Mouse (Mus musculus) hindbrain, embryonic 12.5 days (tissue): ENCODE data around the gene Eps8. TPM values are rescaled to one million over a fixed set of nuclear protein-coding genes. Genes with fewer than 3 reads are reported as not detected.

Source experiments
- ATAC-seq: fragments of 200-750 bp; cut with Nextera tagmentation; 2 replicates; pipeline ENCODE4 v1.8.0; 2017; ENCODE audit warnings: moderate TSS enrichment; ENCODE audit not compliant: low FRiP score
- H3K27ac ChIP-seq: fragments of 300-500 bp; sonication (generic); 2 replicates; pipeline ENCODE4 v1.5.1; 2016; ENCODE audit warnings: mild to moderate bottlenecking
- H3K27me3 ChIP-seq: fragments of 300-500 bp; sonication (generic); 2 replicates; pipeline ENCODE4 v1.6.1; 2016; ENCODE audit warnings: mild to moderate bottlenecking
- H3K36me3 ChIP-seq: fragments of 300-500 bp; sonication (generic); 2 replicates; pipeline ENCODE4 v1.6.1; 2016; ENCODE audit warnings: mild to moderate bottlenecking
- H3K4me1 ChIP-seq: fragments of 300-500 bp; sonication (generic); 2 replicates; pipeline ENCODE4 v1.6.1; 2016
- H3K4me2 ChIP-seq: fragments of 300-500 bp; sonication (generic); replicated peaks from 2 replicates; pipeline ENCODE4 v1.6.1; 2016; ENCODE audit warnings: mild to moderate bottlenecking
- H3K4me3 ChIP-seq: fragments of 300-500 bp; sonication (generic); 2 replicates; pipeline ENCODE4 v1.5.1; 2016; ENCODE audit warnings: mild to moderate bottlenecking
- H3K9ac ChIP-seq: fragments of 300-500 bp; sonication (generic); 2 replicates; pipeline ENCODE4 v1.6.1; 2016; ENCODE audit warnings: mild to moderate bottlenecking, moderate library complexity
- H3K9me3 ChIP-seq: fragments of 300-500 bp; sonication (generic); replicated peaks from 2 replicates; pipeline ENCODE4 v1.6.1; 2016; ENCODE audit warnings: mild to moderate bottlenecking
- WGBS: fragments of 180-500 bp; shearing (Covaris S2); methylation state at CpG from one replicate; pipeline ENCODE4 v1.1.7; 2016; 5-methylcytosine and 5-hydroxymethylcytosine counted together
- polyA plus RNA-seq: library from polyadenylated mRNA; unstranded; fragments of >200 nt; fragmentation: Nextera tagmentation; extraction: Ambion mirVana; gene quantifications from 2 replicates; pipeline ENCODE4 v1.2.1, GENCODE M21; 2016

The Eps8 gene
- polyA plus RNA-seq, 1 experiment from 2014 or later: 13.6 TPM

GRCm38 (mm10) chr6:137658426-137659088 is 3.9 kb upstream of the Eps8 start:
- 74% methylated on average over 12 of the region's 12 CpGs for WGBS
- no peaks in the 10 kb centered on the region for H3K27me3 ChIP-seq
- H3K9me3 ChIP-seq: 0 out of 2 replicates have a peak, but pooled peaks cover 3% of the 10 kb centered on the region

GRCm38 (mm10) chr6:137657203-137657602 is 2.5 kb upstream of the Eps8 start:
- no peaks in the 10 kb centered on the region for H3K4me1 ChIP-seq
- no peak overlapping the region for H3K9ac ChIP-seq
- 73% methylated on average over 6 of the region's 6 CpGs for WGBS
- no peak overlapping the region for H3K27ac ChIP-seq
- H3K36me3 ChIP-seq: no peaks in the 10 kb centered on the region
- no peaks in the 10 kb centered on the region for H3K27me3 ChIP-seq
- ATAC-seq: no peak
- H3K4me2 ChIP-seq: no peak overlapping the region
- H3K9me3 ChIP-seq: 0 out of 2 replicates have a peak, but pooled peaks cover 3% of the 10 kb centered on the region
- H3K4me3 ChIP-seq: no peak overlapping the region

More at GRCm38 (mm10) chr6:137658426-137659088, 3.9 kb upstream of the Eps8 start:
- ATAC-seq: no peak
- Histone ChIP-seq H3K4me1 (no peaks in the 10 kb centered on the region), H3K4me2 (no peak overlapping the region), H3K9ac (no peak overlapping the region), H3K27ac (no peak overlapping the region), H3K4me3 (no peak overlapping the region), H3K36me3 (no peaks in the 10 kb centered on the region)

DNA sequence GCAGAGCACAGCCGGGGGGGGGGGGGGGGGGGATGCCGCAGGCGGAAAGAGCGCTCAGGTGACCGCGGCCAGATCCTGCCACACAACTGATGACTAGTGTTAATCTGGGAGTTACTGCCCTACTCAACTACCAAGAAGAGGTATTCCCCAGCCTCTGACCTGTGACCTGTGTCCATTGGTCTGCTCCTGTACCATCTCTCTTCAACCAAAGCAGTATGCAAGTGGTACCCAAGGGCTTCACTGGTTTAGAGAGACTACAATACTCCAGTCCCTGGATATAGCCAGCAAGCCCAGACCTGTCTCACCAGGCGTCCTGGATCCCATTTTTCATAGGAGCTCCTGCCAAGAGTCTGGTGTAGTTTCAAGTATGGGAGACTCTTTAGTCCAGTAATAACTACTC is 5.1 kb downstream of the Eps8 start:
- peak overlapping the region; percentile 91 for H3K4me2 ChIP-seq
- no peak; the same call in none of the 2 replicates for ATAC-seq
- H3K9ac ChIP-seq: peak overlapping the region; percentile 74; the same call in 1 of the 2 replicates

DNA sequence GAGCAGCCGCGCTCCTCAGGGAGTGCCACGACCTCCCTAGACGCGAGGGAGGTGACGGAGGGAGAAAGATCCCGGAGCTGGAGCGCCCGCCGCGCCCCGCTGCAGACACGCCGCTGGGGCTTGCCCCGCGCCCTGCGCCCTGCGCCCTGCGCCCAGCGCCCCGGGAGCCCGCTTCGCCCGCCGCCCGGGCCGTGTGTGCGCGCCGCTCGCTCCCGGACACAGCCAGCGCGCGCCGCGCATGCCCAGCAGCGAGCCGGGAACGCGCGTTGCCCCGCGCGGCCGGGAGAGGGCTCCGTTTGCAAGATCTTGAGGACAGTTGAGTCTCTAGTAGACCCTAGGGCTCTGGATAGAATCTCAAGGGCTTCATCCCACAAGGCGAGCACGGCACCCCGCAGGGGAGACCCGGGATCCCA is 5.6 kb downstream of the Eps8 start:
- Histone ChIP-seq H3K27me3 (peaks cover 9% of the 10 kb centered on the region; the same call in 1 of the 2 replicates), H3K36me3 (no peaks in the 10 kb centered on the region), H3K4me2 (peak overlapping the region; percentile 91), H3K27ac (no peak overlapping the region), H3K9ac (peak overlapping the region; percentile 74), H3K9me3 (no peaks in the 10 kb centered on the region), H3K4me3 (peak overlapping the region; percentile 80), H3K4me1 (peaks cover 11% of the 10 kb centered on the region)
- ATAC-seq: peak; percentile 90
- WGBS: under 1% methylated on average over 51 of the region's 51 CpGs

More for the DNA sequence above, 5.1 kb downstream of the Eps8 start:
- Histone ChIP-seq H3K9me3 (no peaks in the 10 kb centered on the region), H3K36me3 (no peaks in the 10 kb centered on the region), H3K27ac (no peak overlapping the region), H3K27me3 (peaks cover 9% of the 10 kb centered on the region; the same call in 1 of the 2 replicates), H3K4me1 (peaks cover 11% of the 10 kb centered on the region), H3K4me3 (peak overlapping the region; percentile 80)
- 23% methylated on average over 7 of the region's 7 CpGs for WGBS

GRCm38 (mm10) chr6:137648110-137649067 is 6.3 kb downstream of the Eps8 start:
- Histone ChIP-seq H3K4me2 (peak overlapping the region; percentile 91), H3K9me3 (no peaks in the 10 kb centered on the region), H3K4me3 (peak overlapping the region; percentile 80), H3K36me3 (no peaks in the 10 kb centered on the region), H3K9ac (peak overlapping the region; percentile 74), H3K27me3 (peaks cover 9% of the 10 kb centered on the region; the same call in 1 of the 2 replicates), H3K27ac (no peak overlapping the region), H3K4me1 (peaks cover 11% of the 10 kb centered on the region)
- WGBS: under 1% methylated on average over 55 of the region's 59 CpGs
- peak; percentile 74 for ATAC-seq

DNA sequence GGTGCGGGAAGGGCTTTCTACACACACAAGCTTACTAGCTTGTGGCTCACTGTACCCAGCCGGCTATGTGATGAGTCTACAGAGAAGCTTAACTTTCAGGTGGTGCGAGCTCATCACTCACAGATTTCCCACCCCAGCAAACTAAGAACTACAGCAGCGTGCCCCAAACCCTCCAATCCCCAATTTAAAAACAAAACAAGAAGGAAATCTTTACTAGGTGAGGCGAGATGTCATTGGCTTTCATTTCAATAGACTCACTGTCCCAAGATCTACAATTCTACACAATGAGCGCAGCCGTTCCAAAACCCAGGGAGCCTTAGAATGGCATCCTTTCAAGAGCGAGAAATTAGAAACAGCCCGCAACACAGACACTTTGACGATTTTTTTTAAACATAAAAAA is 7.0 kb downstream of the Eps8 start:
- Histone ChIP-seq H3K27ac (no peak overlapping the region), H3K4me3 (peak overlapping the region; percentile 80), H3K27me3 (peaks cover 9% of the 10 kb centered on the region; the same call in 1 of the 2 replicates), H3K9me3 (no peaks in the 10 kb centered on the region), H3K4me1 (peaks cover 11% of the 10 kb centered on the region), H3K9ac (no peak overlapping the region), H3K4me2 (peak overlapping the region; percentile 91), H3K36me3 (no peaks in the 10 kb centered on the region)
- WGBS: 14% methylated on average over 10 of the region's 10 CpGs
- ATAC-seq: no peak

DNA sequence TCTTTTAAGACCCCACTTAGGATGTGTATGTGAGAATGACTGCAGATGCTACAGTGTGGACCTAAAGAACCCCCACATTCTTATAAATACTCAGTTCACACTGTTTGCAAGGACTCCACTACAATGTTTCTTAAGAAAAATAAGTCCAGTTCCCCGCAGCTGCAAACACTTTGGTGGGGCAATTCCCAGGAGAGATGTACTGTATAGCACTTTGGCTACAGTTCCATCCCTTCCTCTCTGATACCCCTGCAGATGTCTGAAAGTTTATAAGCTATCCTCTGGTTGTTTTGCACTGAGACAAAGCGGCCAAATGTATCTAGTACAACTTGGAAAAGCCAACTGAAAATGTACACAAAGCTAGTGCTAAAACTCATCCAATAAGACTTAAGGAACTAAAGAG is 8.0 kb downstream of the Eps8 start:
- no peak overlapping the region for H3K4me3 ChIP-seq
- ATAC-seq: no peak
- no peak overlapping the region for H3K4me2 ChIP-seq
- H3K27ac ChIP-seq: no peak overlapping the region
- WGBS: 82% methylated on average over 2 of the region's 2 CpGs
- no peaks in the 10 kb centered on the region for H3K9me3 ChIP-seq
- H3K9ac ChIP-seq: no peak overlapping the region
- no peaks in the 10 kb centered on the region for H3K36me3 ChIP-seq
- H3K4me1 ChIP-seq: peaks cover 11% of the 10 kb centered on the region
- H3K27me3 ChIP-seq: peaks cover 9% of the 10 kb centered on the region; the same call in 1 of the 2 replicates

DNA sequence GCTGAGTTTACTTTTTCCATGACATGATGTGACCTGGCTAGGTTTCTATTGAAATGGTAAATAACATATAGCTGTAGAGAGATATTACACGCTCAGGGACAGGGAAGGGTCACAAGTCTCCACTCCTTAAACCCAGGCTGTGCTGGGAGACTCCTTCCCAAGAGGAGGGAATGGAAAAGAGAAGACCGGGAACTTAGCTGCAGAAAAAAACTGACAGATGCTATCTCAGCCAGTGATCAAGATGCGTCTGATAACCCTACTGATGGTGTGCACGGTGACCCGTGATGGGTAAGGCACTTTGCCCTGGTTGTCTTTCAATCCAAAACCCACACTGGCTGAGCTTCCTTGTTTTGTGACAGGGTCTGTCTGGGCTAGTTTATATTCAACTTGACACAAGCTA is 9.8 kb downstream of the Eps8 start:
- no peaks in the 10 kb centered on the region for H3K36me3 ChIP-seq
- H3K27me3 ChIP-seq: peaks cover 9% of the 10 kb centered on the region; the same call in 1 of the 2 replicates
- H3K9me3 ChIP-seq: no peaks in the 10 kb centered on the region
- H3K4me2 ChIP-seq: no peak overlapping the region
- H3K9ac ChIP-seq: no peak overlapping the region
- no peak for ATAC-seq
- WGBS: 82% methylated on average over 5 of the region's 5 CpGs
- H3K4me1 ChIP-seq: peaks cover 11% of the 10 kb centered on the region
- no peak overlapping the region for H3K27ac ChIP-seq
- H3K4me3 ChIP-seq: no peak overlapping the region

DNA sequence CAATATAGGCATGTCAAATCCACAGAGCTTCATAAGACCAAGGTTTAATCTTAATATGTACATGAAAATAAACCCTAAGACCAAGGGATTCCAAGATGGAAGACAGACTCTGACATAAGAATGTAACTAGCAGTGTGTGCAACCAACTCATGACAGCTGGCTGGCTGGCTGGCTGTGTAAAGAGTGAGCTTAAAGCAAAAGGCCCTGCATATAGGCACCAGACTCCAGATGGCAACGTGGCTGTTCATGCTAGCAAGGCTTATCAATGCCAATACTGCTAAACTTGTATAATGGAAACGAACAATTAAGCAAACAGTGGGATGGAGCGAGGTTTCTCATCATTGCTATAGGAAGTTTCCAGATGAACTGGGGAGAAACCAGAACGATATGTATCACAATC is 10.9 kb downstream of the Eps8 start:
- H3K9me3 ChIP-seq: no peaks in the 10 kb centered on the region
- H3K9ac ChIP-seq: no peak overlapping the region
- H3K36me3 ChIP-seq: no peaks in the 10 kb centered on the region
- no peak overlapping the region for H3K4me2 ChIP-seq
- H3K27me3 ChIP-seq: peaks cover 9% of the 10 kb centered on the region; the same call in 1 of the 2 replicates
- 88% methylated on average over 4 of the region's 4 CpGs for WGBS
- no peak overlapping the region for H3K4me3 ChIP-seq
- no peak overlapping the region for H3K27ac ChIP-seq
- H3K4me1 ChIP-seq: peaks cover 8% of the 10 kb centered on the region
- ATAC-seq: no peak

DNA sequence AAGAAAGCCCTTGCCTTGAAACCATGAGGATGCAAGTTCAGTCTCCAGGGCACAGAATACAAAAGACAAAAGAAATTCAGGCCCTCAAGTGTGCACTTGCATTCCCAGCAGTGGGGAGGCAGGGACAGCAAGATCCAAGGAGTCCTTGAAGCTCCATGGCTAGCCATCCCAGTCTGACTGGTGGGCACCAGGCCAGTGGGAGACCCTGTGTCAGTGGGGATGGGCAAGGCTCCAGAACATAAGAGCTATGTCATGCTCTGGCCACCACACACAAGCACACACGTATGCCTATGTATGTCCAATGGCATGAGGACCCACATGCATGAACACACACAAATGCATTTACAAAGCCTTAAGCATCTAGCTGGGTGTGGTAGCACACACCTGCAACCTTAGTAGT is 13.0 kb downstream of the Eps8 start:
- Histone ChIP-seq H3K4me3 (no peak overlapping the region), H3K36me3 (no peaks in the 10 kb centered on the region), H3K4me1 (no peaks in the 10 kb centered on the region), H3K4me2 (no peak overlapping the region), H3K27ac (no peak overlapping the region), H3K27me3 (no peaks in the 10 kb centered on the region), H3K9me3 (no peaks in the 10 kb centered on the region), H3K9ac (no peak overlapping the region)
- no peak for ATAC-seq
- 82% methylated on average over 1 of the region's 1 CpGs for WGBS

- no peaks in the 10 kb centered on the region for H3K9me3 ChIP-seq
- H3K27me3 ChIP-seq: no peaks in the 10 kb centered on the region
- no peak for ATAC-seq
- no peak overlapping the region for H3K4me3 ChIP-seq
- no peak overlapping the region for H3K4me2 ChIP-seq
- H3K36me3 ChIP-seq: no peaks in the 10 kb centered on the region
- no peak overlapping the region for H3K9ac ChIP-seq
- WGBS: 88% methylated on average over 11 of the region's 11 CpGs
- no peaks in the 10 kb centered on the region for H3K4me1 ChIP-seq
- H3K27ac ChIP-seq: no peak overlapping the region
These were observed 15.7 kb downstream of the Eps8 start for GRCm38 (mm10) chr6:137638834-137639567.

- Histone ChIP-seq H3K36me3 (no peaks in the 10 kb centered on the region), H3K4me3 (no peak overlapping the region), H3K4me2 (no peak overlapping the region), H3K9ac (no peak overlapping the region), H3K4me1 (peaks cover 4% of the 10 kb centered on the region; the same call in 1 of the 2 replicates), H3K9me3 (no peaks in the 10 kb centered on the region), H3K27ac (no peak overlapping the region), H3K27me3 (no peaks in the 10 kb centered on the region)
- WGBS: 67% methylated on average over 7 of the region's 7 CpGs
- no peak for ATAC-seq
These were observed 17.2 kb downstream of the Eps8 start for GRCm38 (mm10) chr6:137637443-137637842.
